Mouse (Mus musculus) myocyte (in vitro differentiated cells): ENCODE measurements around the gene Gon4l. TPM values are rescaled to one million over a fixed set of nuclear protein-coding genes. Genes with fewer than 3 reads are reported as not detected.

Experiments
- H3K27me3 ChIP-seq: one replicate; pipeline ENCODE4 v1.6.1; 2011; ENCODE audit not compliant: control insufficient read depth, insufficient read depth, insufficient read length
- H3K36me3 ChIP-seq: one replicate; pipeline ENCODE4 v1.6.1; 2011; ENCODE audit not compliant: control insufficient read depth, insufficient read depth
- H3K4me2 ChIP-seq: one replicate; pipeline ENCODE4 v1.6.1; 2011; ENCODE audit warnings: low read depth, control low read depth
- H3K4me3 ChIP-seq: one replicate; pipeline ENCODE4 v1.5.1; 2011; ENCODE audit warnings: mild to moderate bottlenecking, control low read depth, moderate library complexity
- H3K79me2 ChIP-seq: one replicate; pipeline ENCODE4 v1.6.1; 2011; ENCODE audit not compliant: control insufficient read depth, insufficient read depth
- H3ac ChIP-seq: one replicate; pipeline ENCODE4 v1.6.1; 2011; ENCODE audit not compliant: control insufficient read depth, insufficient read length
- CEBPB ChIP-seq: IDR thresholded peaks from 2 replicates; pipeline ENCODE4 v1.6.1; 2011; ENCODE audit warnings: mild to moderate bottlenecking, moderate library complexity; ENCODE audit not compliant: poor library complexity, insufficient read depth, severe bottlenecking
- E2F4 ChIP-seq: IDR thresholded peaks from one replicate; pipeline ENCODE4 v1.6.1; 2011; ENCODE audit warnings: mild to moderate bottlenecking, control low read depth, moderate library complexity; ENCODE audit not compliant: insufficient read depth
- MAX ChIP-seq: IDR thresholded peaks from one replicate; pipeline ENCODE4 v1.6.1; 2011; ENCODE audit warnings: low read depth, mild to moderate bottlenecking, control low read depth
- MYOD1 ChIP-seq, 3 experiments: IDR thresholded peaks; one replicate each; pipeline ENCODE4 v1.6.1; 2011; ENCODE audit warnings: control low read depth in 2 of 3, low read depth in 2 of 3, mild to moderate bottlenecking in 2 of 3, moderate library complexity in 1 of 3; ENCODE audit not compliant: insufficient read length in 2 of 3, control insufficient read depth in 1 of 3
- MYOG ChIP-seq, 3 experiments: IDR thresholded peaks; one replicate each; pipeline ENCODE4 v1.6.1; 2011; ENCODE audit warnings: control low read depth in 2 of 3, low read depth in 2 of 3, mild to moderate bottlenecking in 2 of 3; ENCODE audit not compliant: insufficient read length in 2 of 3, control insufficient read depth in 1 of 3, insufficient read depth in 1 of 3
- POLR2A ChIP-seq: IDR thresholded peaks from one replicate; pipeline ENCODE4 v1.6.1; 2011; ENCODE audit warnings: low read depth, mild to moderate bottlenecking, control low read depth, moderate library complexity; ENCODE audit not compliant: insufficient read length
- POLR2AphosphoS2 ChIP-seq: IDR thresholded peaks from one replicate; pipeline ENCODE4 v1.6.1; 2011; ENCODE audit warnings: low read depth, control low read depth; ENCODE audit not compliant: insufficient read length
- REST ChIP-seq: IDR thresholded peaks from one replicate; pipeline ENCODE4 v1.6.1; 2011; ENCODE audit warnings: mild to moderate bottlenecking, control low read depth, moderate library complexity; ENCODE audit not compliant: insufficient read depth, insufficient read length
- SRF ChIP-seq: IDR thresholded peaks from one replicate; pipeline ENCODE4 v1.6.1; 2011; ENCODE audit warnings: low read depth; ENCODE audit not compliant: control insufficient read depth, insufficient read length
- TCF12 ChIP-seq: IDR thresholded peaks from one replicate; pipeline ENCODE4 v1.6.1; 2011; ENCODE audit warnings: mild to moderate bottlenecking, control low read depth; ENCODE audit not compliant: poor library complexity, insufficient read depth, severe bottlenecking
- TCF3 ChIP-seq: IDR thresholded peaks from one replicate; pipeline ENCODE4 v1.6.1; 2011; ENCODE audit warnings: low read depth, control low read depth; ENCODE audit not compliant: insufficient read length
- USF1 ChIP-seq: IDR thresholded peaks from one replicate; pipeline ENCODE4 v1.6.1; 2011; ENCODE audit warnings: low read depth, mild to moderate bottlenecking, control low read depth, moderate library complexity
- polyA plus RNA-seq: library from polyadenylated mRNA; unstranded; fragments of >200 nt; fragmentation: generic; extraction: Trizol; gene quantifications from one replicate; pipeline ENCODE4 v1.2.1, GENCODE M21; 2012; ENCODE audit warnings: missing spikeins

Gene Gon4l
- polyA plus RNA-seq, 1 experiment: 11.7 TPM

DNA sequence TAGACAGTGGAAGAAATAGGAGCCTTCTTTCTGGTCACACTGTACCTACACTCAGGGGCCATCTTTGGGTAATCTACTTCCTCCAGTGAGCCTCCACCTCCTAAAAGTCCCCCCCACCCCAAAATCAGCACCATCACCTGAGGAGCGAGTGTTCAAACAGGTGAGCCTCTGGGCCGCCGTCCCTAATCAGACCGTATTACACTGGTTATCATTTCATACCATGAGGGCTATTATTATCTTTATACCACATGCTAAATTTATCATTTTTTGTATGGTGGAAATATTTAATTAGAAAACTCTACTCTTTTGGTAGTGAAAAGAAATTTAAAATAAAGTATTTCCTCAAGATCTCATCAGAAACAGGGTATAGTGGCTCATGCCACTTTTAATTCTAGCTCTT, 109.1 kb downstream of the Gon4l start:
- Histone ChIP-seq H3K4me3 (no peak overlapping the region), H3K4me2 (no peak overlapping the region), H3K36me3 (peaks cover 20% of the 10 kb centered on the region), H3ac (no peak overlapping the region), H3K79me2 (peaks cover 49% of the 10 kb centered on the region), H3K27me3 (no peaks in the 10 kb centered on the region)
- TF ChIP-seq USF1 (no peak), TCF12 (no peak), POLR2A (no peak), MAX (no peak), REST (no peak), TCF3 (no peak), CEBPB (no peak), E2F4 (no peak), SRF (no peak), MYOG (IDR thresholded peaks at IDR 0.05; ENCODE audit: control insufficient read depth in 1 of 3, insufficient read depth in 1 of 3, insufficient read length in 2 of 3, low read depth in 2 of 3) (no peak)

DNA sequence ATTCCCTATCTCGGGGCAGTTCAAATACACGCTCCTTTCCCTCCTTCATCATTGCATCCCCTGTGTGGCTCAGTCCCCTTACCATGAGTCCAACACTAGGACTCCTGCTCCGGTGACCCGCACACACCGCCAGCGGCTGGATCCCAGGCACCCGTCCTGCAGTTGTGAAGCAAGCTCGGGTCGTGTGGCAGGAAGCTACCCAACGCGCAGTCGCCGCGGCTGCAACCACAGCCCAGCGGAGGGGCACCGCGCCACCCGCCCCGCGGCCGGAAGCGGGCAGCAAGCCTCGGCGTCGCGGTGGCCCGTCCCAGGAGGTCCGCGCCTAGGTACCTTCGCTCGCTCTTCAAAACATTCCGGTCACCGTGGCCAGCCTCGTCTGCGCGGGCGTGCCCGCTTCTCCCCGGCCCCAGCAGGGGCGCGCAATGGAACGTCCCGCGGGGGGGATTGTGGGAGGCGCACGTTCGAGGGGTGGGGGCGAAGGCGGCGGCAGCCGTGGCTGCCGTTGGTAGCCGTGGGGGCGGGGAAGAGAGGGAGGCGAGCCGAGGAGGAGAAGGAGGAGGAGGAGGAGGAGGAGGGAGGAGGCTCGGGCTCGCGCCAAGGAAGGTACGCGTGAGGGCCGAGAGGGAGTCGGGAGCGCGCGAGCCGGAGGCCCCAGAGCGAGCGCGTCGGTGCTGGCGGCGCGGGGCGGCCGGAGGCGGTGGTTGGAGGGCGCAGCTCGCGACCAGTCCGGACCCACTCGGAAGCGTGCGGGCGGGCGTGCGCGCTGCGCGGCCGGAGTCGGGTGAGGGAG, 115.0 kb downstream of the Gon4l start:
- Histone ChIP-seq H3K4me2 (peak overlapping the region; percentile 89), H3ac (peak overlapping the region; percentile 82), H3K36me3 (no peaks in the 10 kb centered on the region), H3K79me2 (peaks cover 89% of the 10 kb centered on the region), H3K27me3 (no peaks in the 10 kb centered on the region), H3K4me3 (peak overlapping the region; percentile 95)
- TF ChIP-seq USF1 (no peak), MYOG (IDR thresholded peaks at IDR 0.05; ENCODE audit: control insufficient read depth in 1 of 3, insufficient read depth in 1 of 3, insufficient read length in 2 of 3, low read depth in 2 of 3) (peak in 1 of 3 experiments; percentile 49), TCF12 (no peak), CEBPB (no peak), SRF (no peak), POLR2AphosphoS2 (peak; percentile 98), POLR2A (peak; percentile 95), MAX (no peak), REST (peak; percentile 15), MYOD1 (IDR thresholded peaks at IDR 0.05; ENCODE audit: control insufficient read depth in 1 of 3, insufficient read length in 2 of 3, low read depth in 2 of 3) (no peak), E2F4 (peak; percentile 2), TCF3 (no peak)

DNA sequence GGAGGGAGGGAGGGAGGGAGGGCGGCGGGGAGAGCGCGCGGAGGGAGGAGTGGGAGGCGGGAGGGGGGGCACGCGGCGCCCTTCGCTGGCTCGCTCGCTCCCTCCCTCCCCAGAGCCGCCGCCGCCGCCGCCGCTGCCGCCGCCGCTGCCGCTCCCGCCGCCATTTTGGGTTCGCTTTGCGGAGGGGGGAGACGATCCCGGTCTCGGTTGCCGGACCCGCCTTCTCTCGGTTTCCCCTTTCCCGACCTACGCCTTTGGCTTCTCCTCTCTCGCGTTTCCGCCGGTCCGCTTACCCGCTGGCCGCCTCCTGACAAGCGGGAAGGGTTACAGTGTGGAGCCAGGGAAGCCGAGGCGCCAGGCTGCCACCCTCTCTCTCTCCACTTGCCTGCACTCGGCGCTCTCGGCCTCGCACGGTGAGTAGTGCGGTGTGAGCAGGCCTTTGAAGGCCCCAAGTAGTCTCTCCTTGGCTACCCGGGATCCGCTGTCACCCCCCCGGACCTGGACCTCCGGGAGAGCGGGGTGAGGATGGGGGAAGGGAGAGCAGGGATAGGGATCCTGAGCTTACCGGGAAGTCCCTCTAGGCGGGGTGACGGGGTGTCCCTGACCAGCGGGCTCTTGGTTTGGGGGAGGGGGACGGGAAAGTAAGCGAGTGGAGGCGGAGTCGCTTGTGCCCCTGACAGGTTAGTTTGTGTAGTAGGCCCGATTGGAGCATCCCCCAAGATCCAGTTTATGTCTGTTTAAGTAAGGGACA, 115.7 kb downstream of the Gon4l start, which contains the start of the genes Ash1l and Dap3:
TSS of gene Ash1l (plus strand) at position 47 of the 751 bp plus-strand sequence.
TSS of gene Dap3 (minus strand) at position 606 of the 751 bp plus-strand sequence.
- Histone ChIP-seq H3K4me3 (peak within 1 kb of the TSS; percentile 95), H3K79me2 (peaks cover 90% of the 10 kb centered on the region), H3K4me2 (peak within 1 kb of the TSS; percentile 89), H3K27me3 (no peaks in the 10 kb centered on the region), H3K36me3 (no peaks in the 10 kb centered on the region), H3ac (peak within 1 kb of the TSS; percentile 82)
- TF ChIP-seq POLR2A: peak; percentile 61
- TF ChIP-seq MYOG (IDR thresholded peaks at IDR 0.05; ENCODE audit: control insufficient read depth in 1 of 3, insufficient read depth in 1 of 3, insufficient read length in 2 of 3, low read depth in 2 of 3): no peak

DNA sequence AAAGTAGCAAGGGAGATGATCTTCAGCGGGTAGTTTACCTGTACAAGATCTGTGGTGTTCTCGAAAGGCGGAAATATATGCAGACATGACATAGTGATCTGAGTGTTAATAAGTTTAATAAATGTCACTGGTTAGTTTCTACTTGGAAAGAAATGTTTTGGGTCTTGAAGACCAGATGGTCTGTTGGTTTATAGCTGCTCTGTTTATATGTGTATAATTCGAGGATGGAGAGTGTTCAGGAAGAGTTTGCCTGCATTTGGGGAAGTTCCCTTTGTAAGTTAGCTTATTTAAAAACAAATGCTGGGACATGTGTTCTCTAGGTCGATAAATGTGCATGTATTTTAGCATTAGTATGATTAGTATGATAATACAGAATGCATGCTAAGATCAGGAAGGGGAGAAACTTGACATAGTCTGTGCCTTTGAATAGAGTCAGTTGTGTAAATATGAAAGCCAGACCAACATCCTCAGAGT, 116.3 kb downstream of the Gon4l start:
- Histone ChIP-seq H3K27me3 (no peaks in the 10 kb centered on the region), H3K36me3 (no peaks in the 10 kb centered on the region), H3ac (peak overlapping the region; percentile 82), H3K4me2 (peak overlapping the region; percentile 86), H3K4me3 (peak overlapping the region; percentile 95), H3K79me2 (peaks cover 90% of the 10 kb centered on the region)
- TF ChIP-seq MYOD1 (IDR thresholded peaks at IDR 0.05; ENCODE audit: control insufficient read depth in 1 of 3, insufficient read length in 2 of 3, low read depth in 2 of 3) (no peak), POLR2AphosphoS2 (no peak), MAX (no peak), TCF3 (no peak), SRF (no peak), CEBPB (no peak), MYOG (IDR thresholded peaks at IDR 0.05; ENCODE audit: control insufficient read depth in 1 of 3, insufficient read depth in 1 of 3, insufficient read length in 2 of 3, low read depth in 2 of 3) (no peak), TCF12 (no peak), USF1 (no peak), POLR2A (no peak), REST (no peak), E2F4 (no peak)
